Mouse (Mus musculus) neutrophil, adult 83 days (primary cell): ENCODE data around the gene Mrpl4. TPM values are rescaled to one million over a fixed set of nuclear protein-coding genes. Genes with fewer than 3 reads are reported as not detected.

Experiments
- total RNA-seq, 2 experiments: library from RNA; stranded (reverse); gene quantifications; one replicate each; pipeline ENCODE4 v1.2.4; 2023

Gene Mrpl4
- 10 to 100 TPM; 39.6 to 43.6 TPM for total RNA-seq

GRCm38 (mm10) chr9:21002627-21003551 lies at the start of gene Mrpl4:
Mrpl4 (plus strand) TSS chr9:21002738.

GRCm38 (mm10) chr9:20959430-20959938 lies 43.1 kb upstream of the Mrpl4 start, which contains the start of gene Dnmt1:
Dnmt1 (minus strand) TSS chr9:20959888.

GRCm38 (mm10) chr9:20976216-20976960 lies 26.1 kb upstream of the Mrpl4 start, which contains the start of gene S1pr2:
S1pr2 (minus strand) TSS chr9:20976781.

GRCm38 (mm10) chr9:21015571-21016130 lies 13.1 kb downstream of the Mrpl4 start, which contains the start of gene Icam1:
Icam1 (plus strand) TSS chr9:21015985.

GRCm38 (mm10) chr9:21029291-21030054 lies 26.9 kb downstream of the Mrpl4 start, which contains the start of gene Icam4:
Icam4 (plus strand) TSS chr9:21029373.

GRCm38 (mm10) chr9:21031896-21032351 lies 29.4 kb downstream of the Mrpl4 start, which contains the start of gene Icam5:
Icam5 (plus strand) TSS chr9:21032073.

Other genes with a start within 250 kb of the Mrpl4 start
- gene Col5a3, start 187.7 kb upstream of the Mrpl4 start, total RNA-seq = under 1 TPM; 0.68 to 0.83 TPM
- gene Rdh8, start 184.2 kb upstream of the Mrpl4 start, total RNA-seq = not detected
- 1 to 10 TPM; 5.7 to 6.0 TPM for gene A230050P20Rik, start 134.1 kb upstream of the Mrpl4 start, total RNA-seq
- under 1 TPM; 0.22 to 0.51 TPM for gene Angptl6, start 123.0 kb upstream of the Mrpl4 start, total RNA-seq
- gene Ppan, start 114.6 kb upstream of the Mrpl4 start, total RNA-seq = 10 to 100 TPM; 28.5 to 28.9 TPM
- 10 to 100 TPM; 79.3 to 80.8 TPM for gene Eif3g, start 104.1 kb upstream of the Mrpl4 start, total RNA-seq
- gene Dnmt1, start 42.9 kb upstream of the Mrpl4 start, total RNA-seq = 100 to 1,000 TPM; 115 to 127 TPM
- gene S1pr2, start 26.0 kb upstream of the Mrpl4 start, total RNA-seq = 10 to 100 TPM in 1 of 2 experiments, 1 to 10 TPM in 1; 9.1 to 14.7 TPM
- 10 to 100 TPM; 16.6 to 17.7 TPM for gene Icam1, start 13.2 kb downstream of the Mrpl4 start, total RNA-seq
- gene Icam4, start 26.6 kb downstream of the Mrpl4 start, total RNA-seq = 1 to 10 TPM; 5.5 to 7.8 TPM
- under 1 TPM; 0.26 TPM for gene Icam5, start 29.3 kb downstream of the Mrpl4 start, total RNA-seq
- not detected for gene Zglp1, start 64.4 kb downstream of the Mrpl4 start, total RNA-seq
- under 1 TPM; 0.26 to 0.44 TPM for gene Gm49373, start 70.4 kb downstream of the Mrpl4 start, total RNA-seq
- 1 to 10 TPM; 6.6 to 8.3 TPM for gene Fdx1l, start 70.9 kb downstream of the Mrpl4 start, total RNA-seq
- gene Gm38431, start 89.3 kb downstream of the Mrpl4 start, total RNA-seq = 1 to 10 TPM; 2.1 to 3.0 TPM
- gene Raver1, start 89.3 kb downstream of the Mrpl4 start, total RNA-seq = 10 to 100 TPM; 51.8 to 54.5 TPM
- gene Tyk2, start 128.5 kb downstream of the Mrpl4 start, total RNA-seq = 10 to 100 TPM; 44.2 to 48.6 TPM
- gene Cdc37, start 147.2 kb downstream of the Mrpl4 start, total RNA-seq = 10 to 100 TPM; 76.1 to 82.1 TPM
- 1 to 10 TPM; 5.7 to 7.2 TPM for gene Pde4a, start 163.0 kb downstream of the Mrpl4 start, total RNA-seq
- gene Keap1, start 236.6 kb downstream of the Mrpl4 start, total RNA-seq = 10 to 100 TPM; 25.5 to 28.8 TPM
- gene S1pr5, start 245.7 kb downstream of the Mrpl4 start, total RNA-seq = 1 to 10 TPM; 2.3 to 3.9 TPM